Mouse (Mus musculus) cerebellum, adult 2 months (tissue): ENCODE data around the gene Dtl.

Source experiments
- CTCF ChIP-seq: fragments of 200-500 bp; IDR thresholded peaks from 2 replicates; pipeline ENCODE4 v1.5.1; 2011; ENCODE audit warnings: low read depth, mild to moderate bottlenecking, control low read depth, low read length, moderate library complexity, borderline replicate concordance; ENCODE audit not compliant: insufficient read depth
- POLR2A ChIP-seq: fragments of 200-500 bp; IDR thresholded peaks from 2 replicates; pipeline ENCODE4 v1.6.1; 2011; ENCODE audit warnings: low read length, control low read depth, borderline replicate concordance; ENCODE audit not compliant: insufficient read depth

DNA sequence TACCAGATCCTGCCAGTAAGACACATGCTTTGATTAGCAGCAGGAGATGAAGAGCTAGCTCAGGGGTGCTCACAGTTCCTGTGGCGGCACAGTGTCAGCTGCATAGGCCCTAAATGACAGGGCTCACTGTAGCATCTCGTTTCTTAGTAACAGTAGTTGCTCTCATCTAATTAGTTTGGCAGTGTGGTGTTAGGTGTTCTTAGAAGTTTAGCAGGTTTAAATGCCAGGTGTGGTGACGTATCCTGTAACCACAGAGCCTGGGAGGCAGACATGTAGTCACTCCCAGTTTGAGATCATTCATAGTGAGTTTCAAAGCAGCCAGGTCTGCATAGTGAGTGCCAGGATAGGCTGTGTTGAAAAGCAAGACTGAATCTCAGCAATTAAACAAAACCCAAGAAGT lies 4.2 kb upstream of the Dtl start:
- no peak for TF ChIP-seq CTCF
- TF ChIP-seq POLR2A: no peak
